Mouse (Mus musculus): Measurements from ENCODE around the gene Plpp1. TPM values are rescaled to one million over a fixed set of nuclear protein-coding genes. Genes with fewer than 3 reads are reported as not detected.

Plpp1 gene
- polyA plus RNA-seq, 1 experiment from 2014 or later: 18.1 TPM

DNA sequence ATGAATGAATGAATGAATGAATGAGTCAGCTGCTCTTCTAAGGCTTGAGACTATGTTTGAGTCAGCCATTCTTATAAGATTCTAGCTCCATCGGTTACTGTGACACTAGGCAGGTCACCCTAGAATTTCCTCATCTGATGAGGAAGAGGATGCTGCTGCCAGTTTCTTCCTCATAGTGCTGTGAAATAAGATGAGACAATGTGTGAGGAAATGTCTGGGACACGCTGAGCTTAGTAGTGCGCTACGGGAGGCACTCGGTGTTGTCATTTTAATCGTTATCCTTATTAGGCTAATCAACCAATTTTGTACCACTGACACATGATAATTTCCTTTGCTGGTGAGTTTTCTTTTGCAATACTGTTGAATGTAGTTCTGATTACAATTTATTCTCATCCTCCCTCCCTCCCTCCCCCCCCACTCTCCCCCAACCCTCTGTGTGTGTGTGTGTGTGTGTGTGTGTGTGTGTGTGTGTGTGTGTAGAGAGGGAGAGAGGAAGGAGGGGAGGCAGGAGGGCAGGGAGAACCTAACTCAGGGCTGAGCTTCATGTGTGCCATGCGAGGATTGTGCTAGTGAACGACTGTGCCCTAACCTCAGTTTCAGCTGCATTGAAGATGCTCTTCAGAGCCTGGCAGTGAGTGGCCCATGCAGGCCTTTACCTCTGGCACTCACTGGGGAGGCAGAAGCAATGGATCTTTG lies 11.3 kb downstream of the Plpp1 start:
- DNase-seq (ENCODE audit: low spot score): no peak

DNA sequence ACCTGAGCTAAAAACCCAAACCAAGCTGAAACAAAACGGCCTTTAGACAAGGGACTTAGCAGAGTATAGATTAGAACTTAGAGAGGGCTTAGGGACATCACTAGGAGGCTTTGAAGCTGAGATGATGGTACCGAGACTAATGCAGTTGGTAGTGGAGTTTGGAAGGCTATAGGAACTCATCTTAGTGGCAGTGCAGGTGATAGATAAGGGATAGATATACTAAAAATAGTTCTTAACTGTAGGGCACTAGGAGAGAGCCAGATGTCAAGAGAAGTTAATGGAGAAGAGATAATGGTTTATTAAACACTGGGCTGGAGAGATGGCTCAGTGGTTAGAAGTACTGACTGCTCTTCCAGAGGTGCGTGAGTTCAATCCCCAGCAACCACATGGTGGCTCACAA lies 15.4 kb downstream of the Plpp1 start:
- DNase-seq (ENCODE audit: low spot score): no peak

DNA sequence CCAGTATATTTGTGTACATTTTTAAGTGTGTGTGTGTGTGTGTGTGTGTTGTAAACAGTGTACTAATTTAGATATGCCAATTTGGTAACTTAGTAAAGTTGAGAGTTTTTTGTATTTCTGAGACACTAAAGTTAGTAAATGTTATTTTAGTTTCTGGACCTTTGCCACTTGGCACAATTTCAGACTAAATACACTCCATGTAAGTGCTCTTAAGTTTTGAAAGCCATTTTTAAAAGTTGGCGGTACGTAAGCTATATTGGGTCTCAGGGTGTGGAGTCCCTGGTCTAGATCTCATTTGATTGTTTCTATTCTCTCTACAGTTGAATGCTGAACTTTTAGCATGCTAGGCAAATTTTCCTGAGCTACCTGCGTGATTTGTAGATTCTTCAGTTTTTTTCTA lies 17.5 kb downstream of the Plpp1 start:
- no peak for DNase-seq (ENCODE audit: low spot score)

GRCm38 (mm10) chr13:112822413-112822812 lies 21.8 kb downstream of the Plpp1 start:
- no peak for DNase-seq (ENCODE audit: low spot score)

GRCm38 (mm10) chr13:112823236-112823910 lies 22.8 kb downstream of the Plpp1 start:
- DNase-seq (ENCODE audit: low spot score): no peak

DNA sequence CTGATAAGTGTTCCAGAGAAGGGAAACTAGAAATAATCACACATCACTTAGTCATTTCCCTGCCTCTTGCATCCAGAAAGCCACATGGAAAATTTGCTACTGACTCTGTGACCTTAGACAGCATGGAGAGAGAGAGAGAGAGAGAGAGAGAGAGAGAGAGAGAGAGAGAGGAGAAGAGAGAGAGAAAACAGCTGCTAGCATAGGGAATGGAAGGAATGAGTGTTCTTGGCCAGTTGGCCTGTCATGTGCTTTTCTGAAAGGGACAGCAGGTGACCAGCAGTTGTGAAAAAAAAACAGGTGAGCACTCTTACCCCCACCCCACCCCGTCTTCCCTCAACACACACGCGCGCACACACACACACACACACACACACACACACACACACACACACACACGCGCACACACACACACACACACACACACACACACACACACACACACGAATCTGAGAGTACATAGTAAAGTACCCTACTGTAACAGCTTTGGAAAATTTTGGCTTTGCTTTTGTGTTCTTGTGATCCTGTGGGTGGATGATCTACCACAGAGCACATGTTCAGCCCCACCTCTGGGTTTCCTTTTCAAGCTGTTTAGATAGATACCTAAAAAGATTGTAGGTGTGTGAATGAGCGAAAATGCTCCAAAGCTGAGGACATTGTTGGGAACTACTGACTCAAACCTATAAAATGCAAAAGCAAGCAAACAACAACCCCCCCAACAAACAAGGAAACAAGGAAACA lies 23.5 kb downstream of the Plpp1 start:
- DNase-seq (ENCODE audit: low spot score): no peak

GRCm38 (mm10) chr13:112825479-112825878 lies 24.9 kb downstream of the Plpp1 start:
- DNase-seq (ENCODE audit: low spot score): no peak

DNA sequence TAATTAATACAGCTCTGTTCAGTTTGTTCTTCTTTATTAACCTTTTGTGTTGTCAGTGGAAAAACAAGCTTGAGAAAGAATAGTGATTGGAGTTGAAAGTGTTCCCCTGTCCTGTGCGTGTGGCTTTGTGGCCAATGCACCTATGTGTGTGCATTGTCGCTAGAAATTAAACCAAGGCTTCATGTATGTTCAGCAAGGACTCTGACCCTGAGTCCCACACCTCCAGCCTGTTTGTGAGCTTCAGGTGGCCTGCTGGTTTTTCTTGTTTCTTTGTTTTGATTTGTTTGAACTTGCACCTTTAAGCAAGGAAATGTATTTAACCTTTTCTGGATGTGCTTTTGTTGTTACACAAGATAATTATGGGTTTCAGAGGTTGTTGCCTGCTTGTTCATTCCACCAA lies 29.0 kb downstream of the Plpp1 start:
- DNase-seq (ENCODE audit: low spot score): no peak

DNA sequence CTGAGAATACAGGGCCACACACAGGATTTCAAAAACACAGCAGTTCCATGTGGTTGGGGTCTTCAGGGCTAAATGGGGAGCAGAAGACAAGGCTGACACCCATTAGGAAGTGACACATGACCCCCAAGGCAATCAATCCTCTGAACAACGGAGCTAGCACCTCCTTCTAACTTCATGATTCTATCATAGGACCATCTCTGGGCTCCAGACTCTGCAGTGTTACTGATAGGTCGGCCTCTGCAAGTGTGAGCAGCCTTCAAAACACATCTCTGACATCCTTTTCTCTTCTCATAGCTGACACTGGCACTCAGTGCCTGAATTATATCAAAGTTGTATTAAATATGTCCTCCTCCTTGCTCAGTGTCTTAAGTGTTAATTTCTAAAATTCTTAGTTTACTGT lies 32.0 kb downstream of the Plpp1 start:
- DNase-seq (ENCODE audit: low spot score): no peak

DNA sequence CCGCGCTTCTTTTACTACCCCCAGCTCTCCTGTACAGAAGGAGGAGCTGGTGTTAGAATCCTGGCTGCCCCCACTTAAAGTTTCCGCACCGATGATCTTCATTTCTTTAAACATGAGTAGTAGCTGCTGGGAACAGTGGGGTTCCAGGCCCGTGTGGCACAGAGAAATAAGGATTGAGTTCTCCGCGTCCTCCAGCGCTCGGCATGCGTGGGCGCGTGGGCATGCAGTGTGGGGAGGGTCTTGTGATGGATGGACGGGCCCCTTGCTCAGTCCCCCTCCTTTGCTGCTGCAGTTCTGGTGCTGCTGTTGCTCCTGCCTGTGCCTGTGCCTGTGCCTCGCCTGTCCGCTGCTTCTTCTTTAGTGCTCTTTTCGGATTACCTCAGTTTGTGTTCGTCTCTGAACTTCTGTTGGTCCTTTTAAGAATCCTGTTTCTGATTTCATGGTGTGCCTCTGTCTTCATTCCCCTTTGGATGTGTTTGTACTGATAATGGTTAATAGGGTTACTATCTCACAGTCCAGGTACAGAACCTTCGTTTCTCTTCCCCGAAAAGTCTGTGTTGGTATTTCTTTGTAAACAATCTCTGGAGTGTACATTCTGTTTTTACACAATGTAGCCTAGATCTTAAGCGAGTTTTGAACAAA lies 32.8 kb downstream of the Plpp1 start:
- DNase-seq (ENCODE audit: low spot score): no peak

GRCm38 (mm10) chr13:112833895-112834263 lies 33.3 kb downstream of the Plpp1 start:
- DNase-seq (ENCODE audit: low spot score): no peak

DNA sequence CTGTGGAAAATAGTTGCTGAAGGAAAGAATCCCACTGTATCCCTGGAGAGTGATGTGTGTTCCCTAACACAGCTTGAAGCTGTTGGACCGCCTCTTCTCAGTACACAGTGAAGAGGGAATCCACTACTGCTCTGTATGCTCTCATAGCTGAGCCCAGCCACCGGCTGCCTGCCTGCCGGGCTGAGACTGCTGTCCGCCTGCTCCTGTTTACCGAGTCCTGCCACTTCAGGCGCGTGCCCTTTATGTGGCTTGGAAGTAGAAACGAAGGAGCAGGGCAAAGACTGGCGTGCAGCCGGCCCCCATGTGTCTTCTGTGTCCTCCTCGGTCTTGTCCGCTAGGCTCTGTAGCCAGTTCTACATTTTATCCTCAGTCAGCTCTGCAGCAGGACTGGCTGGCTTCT lies 34.5 kb downstream of the Plpp1 start:
- DNase-seq (ENCODE audit: low spot score): no peak

GRCm38 (mm10) chr13:112836951-112837350 lies 36.4 kb downstream of the Plpp1 start:
- no peak for DNase-seq (ENCODE audit: low spot score)

DNA sequence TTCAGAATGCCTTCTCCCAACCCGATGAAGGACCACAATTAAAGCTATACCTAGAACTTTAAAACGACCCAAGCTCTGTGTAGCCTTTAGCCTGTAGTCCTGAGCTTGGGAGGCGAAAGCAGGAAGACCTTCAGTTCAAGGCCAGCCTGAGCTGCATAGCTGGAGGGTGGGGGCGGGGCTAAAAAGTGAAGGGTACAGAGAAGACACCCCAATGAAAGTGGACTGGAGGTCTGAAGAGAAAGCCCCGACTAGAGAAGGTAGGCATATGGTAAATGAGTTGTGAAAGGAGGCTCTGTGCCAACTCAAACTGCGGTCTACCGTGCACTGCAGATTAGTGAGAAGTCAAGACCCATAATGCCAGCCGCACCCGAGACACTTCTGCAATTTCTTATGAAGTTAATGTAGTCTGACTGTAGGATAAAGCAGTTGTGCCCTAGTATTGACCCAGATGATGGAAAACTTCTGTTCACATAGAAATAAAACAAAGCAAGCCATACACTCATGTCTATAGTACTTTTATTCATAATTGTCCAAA lies 37.1 kb downstream of the Plpp1 start:
- no peak for DNase-seq (ENCODE audit: low spot score)

DNA sequence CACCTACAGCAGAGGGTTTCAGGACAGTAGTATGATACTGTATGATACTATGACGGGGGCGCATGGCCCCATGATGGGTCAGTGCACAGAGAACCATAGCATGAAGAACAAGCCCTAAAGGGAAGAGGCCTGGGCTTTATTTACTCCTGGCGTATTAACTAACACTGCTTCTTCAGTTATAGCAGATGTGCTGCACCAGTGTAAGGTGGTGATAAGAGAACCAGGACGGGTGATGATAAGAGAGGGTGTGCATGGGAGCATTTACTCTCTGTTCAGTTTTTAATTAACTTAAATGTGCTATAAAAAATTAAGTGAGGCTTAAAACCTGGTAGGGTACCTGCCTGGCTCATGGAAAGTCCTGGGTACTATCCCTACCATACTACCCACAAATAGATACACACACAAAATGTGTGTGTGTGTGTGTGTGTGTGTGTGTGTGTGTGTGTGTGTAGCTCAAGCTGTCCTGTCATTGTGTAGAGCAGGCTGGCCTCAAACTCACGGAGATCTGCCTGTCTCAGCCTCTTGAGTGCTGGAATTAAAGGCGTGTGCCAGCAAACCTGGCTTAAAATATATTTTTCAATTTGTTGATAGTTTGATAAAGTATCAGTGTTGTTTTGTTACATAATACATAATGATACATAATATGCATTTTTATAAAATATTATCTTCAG lies 38.1 kb downstream of the Plpp1 start:
- DNase-seq (ENCODE audit: low spot score): no peak

- DNase-seq (ENCODE audit: low spot score): no peak
These were observed 39.9 kb downstream of the Plpp1 start for GRCm38 (mm10) chr13:112840241-112841087.

DNA sequence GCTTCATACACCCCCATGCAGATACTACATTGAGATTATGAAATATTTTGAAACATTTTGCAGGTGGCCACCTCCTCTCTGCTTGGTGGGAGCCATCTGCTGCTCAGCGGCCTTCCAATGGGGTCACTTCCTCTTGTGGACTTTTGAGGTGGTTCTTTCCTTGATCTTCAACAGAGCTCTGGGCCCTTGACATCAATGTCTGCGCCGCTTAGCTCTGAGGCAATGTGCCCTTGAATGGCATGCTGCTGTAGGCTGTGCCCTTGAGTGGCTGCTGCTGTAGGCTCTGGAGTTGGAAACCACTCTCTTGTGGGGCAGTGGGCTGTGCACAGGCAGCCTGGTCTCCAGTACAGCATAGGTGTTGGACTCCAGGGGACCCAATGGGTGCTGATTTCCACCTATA lies 45.3 kb downstream of the Plpp1 start:
- no peak for DNase-seq (ENCODE audit: low spot score)

DNA sequence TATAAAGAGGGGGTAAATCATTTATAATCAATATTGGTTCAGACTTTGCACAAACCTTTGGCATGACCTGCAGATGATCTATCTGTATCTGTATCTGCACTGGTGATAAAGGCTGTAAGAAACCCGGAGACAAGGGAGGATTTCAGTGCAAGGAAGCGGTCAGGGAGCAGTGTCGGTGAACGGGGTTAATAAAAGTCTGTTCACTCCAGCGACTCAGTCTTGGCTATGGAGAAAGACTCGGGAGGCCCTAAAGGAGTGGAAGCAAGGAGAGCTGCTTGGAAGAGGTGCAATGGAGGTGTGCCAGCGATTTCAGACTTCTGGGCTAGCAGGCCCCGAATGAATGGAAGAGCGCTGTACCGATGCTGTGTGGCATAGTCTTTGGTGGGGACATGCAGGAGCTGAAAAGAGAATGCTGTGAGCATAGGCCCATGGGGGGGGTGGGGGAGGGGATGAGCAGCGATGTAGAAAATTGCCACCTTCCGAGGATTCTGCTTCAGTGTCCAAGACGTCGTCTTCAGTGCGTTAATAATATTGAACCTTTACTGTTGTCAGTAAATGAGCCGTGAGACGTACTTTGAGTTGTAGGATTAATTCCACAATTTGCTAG lies 53.2 kb downstream of the Plpp1 start:
- no peak for DNase-seq (ENCODE audit: low spot score)

GRCm38 (mm10) chr13:112854402-112854801 lies 53.8 kb downstream of the Plpp1 start:
- no peak for DNase-seq (ENCODE audit: low spot score)

DNA sequence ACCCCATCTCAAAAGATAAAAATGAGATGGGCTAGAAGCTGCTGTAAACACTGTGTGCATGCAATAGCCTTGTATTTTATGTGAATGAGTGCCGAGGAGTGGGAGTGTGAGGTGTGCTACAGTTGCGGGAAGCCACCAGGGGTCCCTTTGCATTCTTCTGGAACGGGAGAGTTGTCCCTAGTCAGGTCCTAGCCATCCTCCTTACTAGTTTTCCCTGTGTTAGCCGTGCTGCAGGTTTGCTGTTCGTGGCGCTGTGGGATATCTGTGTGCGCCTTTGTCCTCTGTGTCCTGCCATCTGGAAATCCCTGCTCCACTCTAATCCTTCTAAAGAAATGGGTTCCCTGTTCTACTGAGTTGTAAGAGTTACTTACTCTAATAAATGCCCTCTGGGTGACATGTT lies 57.3 kb downstream of the Plpp1 start:
- no peak for DNase-seq (ENCODE audit: low spot score)

Measured in thymus, postnatal 0 days (tissue).